Mouse (Mus musculus) spleen, adult 2 months (tissue): ENCODE data around the gene Rab37. TPM values are rescaled to one million over a fixed set of nuclear protein-coding genes. Genes with fewer than 3 reads are reported as not detected.

Source experiments
- DNase-seq, 2 experiments: peaks; one replicate each; pipeline versions ENCODE4 v3.0.0 to v3.0.0-alpha.2; 2012 to 2021; ENCODE audit warnings: low spot score in 2 of 2, low read depth in 1 of 2
- H3K27ac ChIP-seq: fragments of 200-500 bp; 2 replicates; pipeline ENCODE4 v1.5.1; 2012; ENCODE audit warnings: low read length, inconsistent platforms; ENCODE audit not compliant: insufficient read depth
- H3K27me3 ChIP-seq: fragments of 200-500 bp; 2 replicates; pipeline ENCODE4 v1.6.1; 2012; ENCODE audit warnings: mild to moderate bottlenecking, moderate library complexity, low read length, inconsistent platforms; ENCODE audit not compliant: control insufficient read depth, insufficient read depth
- H3K36me3 ChIP-seq: fragments of 200-500 bp; 2 replicates; pipeline ENCODE4 v1.6.1; 2012; ENCODE audit warnings: mild to moderate bottlenecking, low read length, inconsistent platforms; ENCODE audit not compliant: control insufficient read depth, insufficient read depth
- H3K4me1 ChIP-seq: fragments of 200-500 bp; 2 replicates; pipeline ENCODE4 v1.6.1; 2011; ENCODE audit warnings: inconsistent platforms; ENCODE audit not compliant: control insufficient read depth, insufficient read depth, insufficient read length
- H3K4me3 ChIP-seq: fragments of 200-500 bp; 2 replicates; pipeline ENCODE4 v1.5.1; 2011; ENCODE audit warnings: mild to moderate bottlenecking, inconsistent platforms; ENCODE audit not compliant: insufficient read depth, insufficient read length; ENCODE audit errors: extremely low read depth
- CTCF ChIP-seq: fragments of 200-500 bp; IDR thresholded peaks from 2 replicates; pipeline ENCODE4 v1.5.1; 2011; ENCODE audit warnings: mild to moderate bottlenecking, inconsistent platforms; ENCODE audit not compliant: insufficient read depth, insufficient read length, insufficient replicate concordance; ENCODE audit errors: extremely low read depth
- POLR2A ChIP-seq: fragments of 200-500 bp; IDR thresholded peaks from 2 replicates; pipeline ENCODE4 v1.6.1; 2011; ENCODE audit warnings: low read depth, low read length, inconsistent platforms
- WGBS: fragments of 180-500 bp; shearing (Covaris S2); methylation state at CpG from one replicate; pipeline ENCODE4 v1.1.7; 2018; 5-methylcytosine and 5-hydroxymethylcytosine counted together
- polyA plus RNA-seq: library from polyadenylated mRNA; depleted of rRNA; stranded (reverse); fragments of >200 nt; gene quantifications from 2 replicates; pipeline ENCODE4 v1.2.3, GENCODE M21; 2012

Rab37 gene
- polyA plus RNA-seq, 1 experiment = 7.8 TPM

DNA sequence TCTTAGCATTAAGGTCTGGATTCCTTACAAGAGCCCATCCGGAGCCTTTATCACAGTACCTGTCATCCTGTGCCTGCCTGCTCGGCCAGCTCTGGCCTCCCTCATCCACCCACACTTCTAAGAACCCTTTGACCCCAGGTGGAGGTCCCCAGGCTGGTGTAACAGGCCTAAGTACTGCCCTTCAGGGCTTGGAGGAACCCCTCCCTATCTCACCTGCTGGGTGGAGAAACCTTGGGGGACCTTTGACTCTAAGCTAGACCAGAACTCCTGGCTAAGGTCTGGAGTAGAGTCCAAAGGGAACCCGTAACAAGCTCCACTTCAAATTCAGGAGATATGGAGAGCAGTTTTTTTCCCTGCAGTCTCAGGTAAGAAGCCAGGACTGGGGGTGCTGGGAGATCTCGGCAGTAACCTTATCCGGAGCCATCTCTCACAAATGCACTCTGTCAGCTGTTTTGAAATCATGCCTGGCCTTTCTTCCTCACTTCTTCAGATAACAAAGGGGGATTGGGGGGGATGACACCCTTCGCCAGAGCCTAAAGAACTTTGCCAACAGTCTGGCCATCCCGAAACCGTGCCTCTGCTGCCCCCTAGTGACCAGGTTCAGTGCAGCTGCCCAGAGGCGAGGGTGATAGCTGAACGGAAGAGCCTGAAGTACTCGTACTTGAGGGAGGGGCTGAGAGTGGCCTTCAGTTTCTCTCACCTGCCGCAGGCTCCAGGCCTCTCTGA is 90.8 kb downstream of the Rab37 start:
- 36% methylated on average over 12 of the region's 12 CpGs for WGBS
- H3K36me3 ChIP-seq = peaks cover 36% of the 10 kb centered on the region
- no peak overlapping the region for H3K27ac ChIP-seq
- H3K4me1 ChIP-seq = 0 out of 2 replicates have a peak, but pooled peaks cover 5% of the 10 kb centered on the region
- H3K4me3 ChIP-seq = no peak overlapping the region
- TF ChIP-seq CTCF = peak; percentile 99
- no peak for TF ChIP-seq POLR2A
- DNase-seq = peak in 1 of 2 experiments; percentile 85
- H3K27me3 ChIP-seq = no peaks in the 10 kb centered on the region

DNA sequence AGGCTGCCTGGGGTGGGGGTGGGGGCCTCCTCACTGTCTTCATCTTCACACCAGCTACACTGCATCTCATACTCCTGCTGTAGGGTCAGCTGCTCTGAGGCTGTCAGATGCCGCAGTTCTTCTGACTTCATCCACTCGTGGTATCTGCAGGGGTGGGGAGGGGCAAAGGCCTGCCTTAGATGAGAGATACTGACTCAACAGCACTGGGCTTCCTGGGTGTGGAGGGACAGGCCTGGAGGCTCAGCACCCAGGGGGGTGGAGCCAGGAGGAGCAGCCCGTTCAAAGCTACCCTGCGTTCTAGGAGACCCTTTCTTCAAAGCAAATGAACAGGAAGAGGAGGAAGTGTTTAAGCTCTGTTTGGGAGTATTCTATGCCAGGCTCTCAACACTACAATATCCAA is 93.7 kb downstream of the Rab37 start:
- TF ChIP-seq CTCF (no peak), POLR2A (no peak)
- 53% methylated on average over 4 of the region's 4 CpGs for WGBS
- no peak for DNase-seq
- Histone ChIP-seq H3K36me3 (peaks cover 16% of the 10 kb centered on the region), H3K27ac (no peak overlapping the region), H3K4me3 (no peak overlapping the region), H3K4me1 (peaks cover 11% of the 10 kb centered on the region; the same call in 1 of the 2 replicates), H3K27me3 (no peaks in the 10 kb centered on the region)

DNA sequence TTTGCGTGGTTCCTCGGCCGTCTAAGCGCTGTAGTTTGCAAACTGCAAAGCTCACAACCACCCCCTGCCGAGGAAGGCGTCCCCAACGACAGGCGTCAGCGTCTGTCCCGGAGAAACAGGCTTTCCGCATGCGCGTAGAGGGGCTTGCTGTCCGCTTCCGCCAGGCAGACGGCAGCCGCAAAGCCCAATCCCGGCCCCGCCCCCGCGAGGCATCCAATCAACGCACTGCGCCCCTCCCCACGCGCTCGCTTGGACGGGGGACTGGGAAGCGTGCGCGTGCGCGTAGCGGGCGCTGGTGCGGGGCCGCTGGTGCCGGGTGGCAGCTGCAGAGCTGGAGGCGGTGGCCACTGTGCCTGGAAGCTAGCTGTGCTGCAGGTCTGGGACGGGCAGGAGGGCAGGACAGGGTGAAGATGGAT is 96.0 kb downstream of the Rab37 start, which contains the start of gene Tmem104:
Tmem104 (plus strand) TSS at position 264 of the 416 bp plus-strand sequence.
- H3K27me3 ChIP-seq = no peaks in the 10 kb centered on the region
- H3K4me3 ChIP-seq = peak within 1 kb of the TSS; percentile 66
- TF ChIP-seq POLR2A (peak; percentile 55; the same call in 1 of the 2 replicates), CTCF (no peak)
- peak; percentile 93 to 100 for DNase-seq
- WGBS = under 1% methylated on average over 39 of the region's 39 CpGs
- H3K27ac ChIP-seq = peak within 1 kb of the TSS; percentile 60
- H3K4me1 ChIP-seq = peaks cover 16% of the 10 kb centered on the region; the same call in 1 of the 2 replicates
- no peaks in the 10 kb centered on the region for H3K36me3 ChIP-seq

DNA sequence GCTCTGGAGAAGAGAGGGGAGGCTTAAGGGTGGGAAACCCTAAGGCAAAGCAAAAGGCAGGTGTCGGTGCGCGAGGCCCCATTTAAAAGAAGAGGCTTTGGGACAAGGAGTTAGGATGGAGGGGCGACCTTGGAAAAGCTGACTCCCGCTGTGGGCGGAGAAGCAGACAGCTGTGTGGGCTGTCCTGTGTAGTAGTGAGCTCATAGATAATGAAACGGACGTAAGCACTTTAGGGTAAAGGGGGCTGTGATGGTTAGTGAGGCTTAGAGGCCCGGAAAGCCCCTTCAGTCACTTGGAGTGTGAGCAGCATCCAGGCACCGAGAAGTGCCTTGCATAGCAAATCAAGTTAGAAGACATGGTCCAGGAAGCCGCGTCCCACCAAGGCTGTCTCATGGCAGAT is 96.5 kb downstream of the Rab37 start, which contains the start of gene Nat9:
Nat9 (minus strand) TSS at position 167 of the 400 bp plus-strand sequence.
- TF ChIP-seq POLR2A = no peak
- TF ChIP-seq CTCF = no peak
- DNase-seq = no peak
- H3K4me3 ChIP-seq = peak within 1 kb of the TSS; percentile 66
- peak within 1 kb of the TSS; percentile 60 for H3K27ac ChIP-seq
- no peaks in the 10 kb centered on the region for H3K27me3 ChIP-seq
- peaks cover 17% of the 10 kb centered on the region; the same call in 1 of the 2 replicates for H3K4me1 ChIP-seq
- no peaks in the 10 kb centered on the region for H3K36me3 ChIP-seq
- WGBS = 7% methylated on average over 12 of the region's 12 CpGs

DNA sequence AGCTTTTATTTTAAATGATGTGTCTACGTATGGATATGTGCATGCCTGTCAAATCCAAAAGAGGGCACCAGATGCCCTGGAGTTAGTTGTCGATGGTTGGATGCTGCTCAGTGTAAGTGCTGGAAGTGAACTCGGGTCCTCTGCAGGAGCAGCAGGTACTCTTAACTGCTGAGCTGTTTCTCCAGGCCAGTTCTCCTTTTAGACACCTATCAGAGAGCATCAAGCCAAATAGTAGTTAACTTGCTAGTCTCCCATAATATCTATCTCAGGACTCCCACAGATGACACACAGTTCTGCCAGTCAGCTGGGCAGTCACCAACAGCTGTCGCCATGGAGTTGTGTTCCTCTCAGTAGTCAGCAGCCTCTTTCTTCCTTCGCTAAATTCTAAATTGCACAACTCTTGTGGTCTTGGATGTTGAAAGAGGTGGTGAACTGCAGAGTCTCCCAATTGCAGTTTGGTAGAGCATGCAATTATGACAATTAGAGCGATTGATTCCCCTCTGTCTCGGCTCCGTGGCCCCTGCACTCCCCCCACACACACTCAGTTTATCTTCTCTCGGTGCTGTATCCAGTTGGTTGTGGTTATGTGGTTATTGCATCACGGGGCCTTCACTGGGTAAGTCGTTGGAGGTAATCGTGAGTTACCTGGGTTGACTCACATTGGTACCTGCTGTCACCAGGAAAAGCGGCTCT is 97.5 kb downstream of the Rab37 start:
- peak overlapping the region; percentile 8; the same call in 1 of the 2 replicates for H3K27ac ChIP-seq
- DNase-seq = no peak
- no peak for TF ChIP-seq POLR2A
- no peak for TF ChIP-seq CTCF
- H3K4me3 ChIP-seq = no peak overlapping the region
- 48% methylated on average over 13 of the region's 13 CpGs for WGBS
- H3K36me3 ChIP-seq = no peaks in the 10 kb centered on the region
- peaks cover 17% of the 10 kb centered on the region; the same call in 1 of the 2 replicates for H3K4me1 ChIP-seq
- H3K27me3 ChIP-seq = no peaks in the 10 kb centered on the region

GRCm38 (mm10) chr11:115189304-115189703 is 98.1 kb downstream of the Rab37 start:
- peak overlapping the region; percentile 8 for H3K27ac ChIP-seq
- DNase-seq = no peak
- 81% methylated on average over 6 of the region's 6 CpGs for WGBS
- H3K4me1 ChIP-seq = peaks cover 17% of the 10 kb centered on the region; the same call in 1 of the 2 replicates
- H3K36me3 ChIP-seq = no peaks in the 10 kb centered on the region
- TF ChIP-seq POLR2A (no peak), CTCF (no peak)
- no peak overlapping the region for H3K4me3 ChIP-seq
- no peaks in the 10 kb centered on the region for H3K27me3 ChIP-seq
